Mouse (Mus musculus) CD4-positive helper T cell, adult 2 months (primary cell): ENCODE measurements around the gene Lmx1a.

Source experiments
- DNase-seq: peaks from one replicate; pipeline ENCODE4 v3.0.0-alpha.2; 2012; ENCODE audit warnings: low read depth, missing footprints, low spot score

Gene Lmx1a

GRCm38 (mm10) chr1:167781787-167782484, 92.9 kb downstream of the Lmx1a start:
- no peak for DNase-seq

DNA sequence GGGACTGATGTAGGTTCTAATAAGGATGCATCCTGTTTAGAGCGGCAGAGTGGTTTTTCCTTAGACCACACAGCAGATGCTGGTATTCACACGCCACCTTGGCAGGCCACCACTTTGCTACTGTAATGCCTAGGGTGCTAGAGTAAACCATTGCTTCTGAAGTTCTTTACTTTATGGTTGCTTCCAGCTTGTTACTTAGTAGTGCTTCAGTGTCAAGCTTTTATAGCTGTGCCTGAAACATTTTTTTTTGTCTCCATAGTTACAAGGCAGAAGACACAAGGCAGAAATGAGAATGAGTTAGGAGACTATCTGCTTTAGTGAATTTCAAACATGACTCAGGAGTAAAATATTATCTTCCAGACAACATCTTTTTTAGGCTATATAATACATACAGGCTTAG, 95.0 kb downstream of the Lmx1a start:
- DNase-seq, result no peak

GRCm38 (mm10) chr1:167788684-167789413, 99.8 kb downstream of the Lmx1a start:
- no peak for DNase-seq

GRCm38 (mm10) chr1:167789448-167789847, 100.4 kb downstream of the Lmx1a start:
- no peak for DNase-seq

DNA sequence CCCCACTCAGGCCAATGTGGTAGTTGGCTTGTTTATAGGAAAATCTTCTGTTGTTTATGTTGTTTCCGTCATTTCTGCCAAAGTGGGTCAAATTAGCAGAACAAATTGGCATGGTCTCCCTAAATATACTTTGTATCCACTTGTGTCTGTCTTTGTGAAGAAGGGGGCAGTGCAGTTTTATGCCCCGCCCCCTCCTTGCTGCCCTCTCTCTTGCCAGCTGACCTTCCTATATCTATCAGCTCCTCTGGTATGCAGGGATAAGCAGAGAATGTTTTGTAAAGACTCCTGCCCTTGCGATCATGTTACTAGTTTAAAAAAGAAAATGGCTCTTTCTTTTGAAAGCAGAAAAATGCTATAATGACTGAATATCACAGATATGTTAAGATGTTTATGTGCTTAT, 101.7 kb downstream of the Lmx1a start:
- DNase-seq, result no peak

DNA sequence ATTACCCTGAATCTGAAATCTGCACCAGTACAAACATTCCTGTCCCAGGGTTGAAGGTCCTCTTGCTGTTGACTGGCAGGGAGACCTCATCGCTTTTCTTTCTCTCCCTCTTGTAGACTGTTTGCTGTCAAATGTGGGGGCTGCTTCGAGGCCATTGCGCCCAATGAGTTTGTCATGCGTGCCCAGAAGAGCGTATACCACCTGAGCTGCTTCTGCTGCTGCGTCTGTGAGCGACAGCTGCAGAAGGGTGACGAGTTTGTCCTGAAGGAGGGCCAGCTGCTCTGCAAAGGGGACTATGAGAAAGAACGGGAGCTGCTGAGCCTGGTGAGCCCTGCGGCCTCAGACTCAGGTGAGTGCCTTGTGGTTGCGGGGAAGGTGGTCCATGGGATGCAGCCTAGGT, 102.2 kb downstream of the Lmx1a start:
- DNase-seq, result no peak

GRCm38 (mm10) chr1:167801923-167802322, 112.9 kb downstream of the Lmx1a start:
- no peak for DNase-seq

DNA sequence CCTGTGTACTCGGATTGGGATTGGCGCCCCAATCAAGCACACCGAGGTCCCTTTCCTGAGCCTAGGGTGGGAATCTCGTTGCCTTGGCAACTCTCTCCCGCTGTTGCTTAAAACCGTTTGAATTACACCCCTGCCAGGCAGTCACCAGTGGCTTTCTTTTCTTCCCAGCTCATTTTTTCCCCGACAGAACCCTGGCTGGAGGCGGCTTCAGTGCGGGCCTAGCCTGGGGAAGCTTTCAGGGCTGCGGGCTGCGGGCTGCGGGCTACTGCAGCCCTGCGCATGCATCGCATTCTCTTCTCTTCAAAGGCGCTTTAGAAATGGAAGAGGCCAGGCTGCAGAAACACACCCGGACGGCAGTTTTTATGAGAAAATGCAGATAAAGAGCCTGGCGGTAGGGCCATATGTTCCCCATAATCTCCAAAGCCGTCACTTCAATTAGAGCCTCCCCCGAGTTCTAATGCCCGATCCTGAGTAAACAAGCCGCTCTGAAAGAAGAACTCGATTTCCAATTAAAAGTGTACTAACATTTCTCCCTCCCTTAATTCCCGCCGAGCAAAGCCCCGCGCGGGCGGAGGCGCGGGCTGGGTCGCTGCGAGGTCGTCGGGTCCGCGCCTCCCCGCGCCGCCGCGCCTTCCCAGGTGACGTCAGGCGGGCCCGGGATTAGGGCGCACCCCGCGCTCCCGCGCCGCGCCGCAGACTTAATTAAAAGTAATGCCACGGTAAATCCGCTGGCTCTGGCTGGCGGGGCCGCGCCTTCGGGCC, 113.7 kb downstream of the Lmx1a start:
- no peak for DNase-seq

GRCm38 (mm10) chr1:167803351-167803981, 114.4 kb downstream of the Lmx1a start:
- no peak for DNase-seq

DNA sequence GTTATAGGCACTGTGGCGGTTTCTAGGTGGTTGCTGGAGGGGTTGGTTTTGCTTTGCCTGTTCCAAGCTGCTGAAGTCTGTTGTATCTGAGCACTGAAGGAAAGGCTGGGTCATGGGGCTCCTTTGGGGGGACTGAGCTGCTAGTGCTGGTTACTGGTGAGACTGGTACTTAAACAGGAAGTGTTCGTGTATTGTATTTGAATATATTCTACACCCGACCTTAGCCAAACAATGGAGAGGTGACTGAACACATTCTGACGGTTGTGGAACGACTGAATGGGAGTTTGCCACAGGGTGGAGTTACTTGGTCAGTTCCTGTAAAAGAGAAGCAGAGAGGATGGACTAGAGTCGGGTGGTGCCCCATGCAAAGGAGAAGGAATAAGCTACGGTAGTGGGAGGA, 115.8 kb downstream of the Lmx1a start:
- no peak for DNase-seq

DNA sequence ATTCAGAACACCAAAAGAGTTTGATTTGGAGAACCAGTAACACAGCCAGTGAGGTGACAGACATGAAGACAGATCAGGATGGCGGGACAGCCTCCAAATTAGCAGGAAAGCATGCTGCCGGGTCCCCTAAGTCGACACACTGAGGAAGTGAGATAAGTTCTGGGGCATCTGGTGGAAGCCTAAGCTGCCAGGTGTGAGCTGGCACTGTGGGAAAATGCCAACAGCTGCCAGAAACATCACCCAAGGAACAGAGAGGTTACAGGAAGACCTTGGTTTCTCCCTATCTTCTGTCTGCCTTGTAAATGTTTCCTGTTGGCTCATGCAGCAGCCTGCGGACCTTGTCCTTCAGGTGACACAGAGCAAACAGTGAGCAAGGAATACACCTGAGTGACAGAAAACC, 122.1 kb downstream of the Lmx1a start:
- DNase-seq, result no peak

GRCm38 (mm10) chr1:167815166-167815565, 126.1 kb downstream of the Lmx1a start:
- DNase-seq, result no peak

DNA sequence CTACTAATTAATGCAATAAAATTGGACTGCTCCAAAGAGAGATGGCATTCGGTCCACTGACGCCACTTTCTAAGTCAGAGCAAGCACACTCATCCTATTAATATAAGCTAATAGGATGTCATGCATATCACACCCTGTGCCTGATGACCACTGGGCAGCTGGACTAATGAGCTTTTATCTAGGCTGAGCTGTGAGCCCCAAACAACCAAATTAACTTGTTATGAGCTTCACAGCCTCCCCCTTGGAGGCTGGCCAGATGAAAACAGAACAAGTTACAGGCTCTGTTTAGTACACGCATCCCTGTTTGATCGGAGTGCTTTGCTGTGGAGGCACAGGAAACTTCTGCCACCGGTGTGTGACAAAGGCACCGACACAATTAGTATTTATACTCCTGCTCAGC, 128.0 kb downstream of the Lmx1a start:
- DNase-seq, result no peak

DNA sequence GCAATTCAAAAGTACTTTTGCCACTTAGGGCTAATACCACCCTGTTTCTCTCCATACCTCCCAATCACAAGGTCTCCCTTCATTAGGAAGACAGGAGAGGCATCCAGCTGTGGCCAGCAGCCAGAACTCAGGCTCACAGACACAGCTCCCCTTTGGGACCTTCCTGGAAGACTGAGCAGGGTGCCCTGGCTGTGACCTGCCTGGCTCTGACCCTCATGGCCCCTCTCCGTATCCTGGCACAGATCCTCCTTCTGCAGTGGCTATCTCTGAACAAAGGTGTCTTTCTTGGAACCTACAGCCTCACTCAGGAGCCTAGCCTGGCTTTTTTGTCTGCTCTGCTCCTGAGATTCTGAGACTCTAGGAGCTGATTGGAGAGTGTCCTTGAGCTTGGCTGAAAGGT, 128.6 kb downstream of the Lmx1a start:
- DNase-seq, result no peak

DNA sequence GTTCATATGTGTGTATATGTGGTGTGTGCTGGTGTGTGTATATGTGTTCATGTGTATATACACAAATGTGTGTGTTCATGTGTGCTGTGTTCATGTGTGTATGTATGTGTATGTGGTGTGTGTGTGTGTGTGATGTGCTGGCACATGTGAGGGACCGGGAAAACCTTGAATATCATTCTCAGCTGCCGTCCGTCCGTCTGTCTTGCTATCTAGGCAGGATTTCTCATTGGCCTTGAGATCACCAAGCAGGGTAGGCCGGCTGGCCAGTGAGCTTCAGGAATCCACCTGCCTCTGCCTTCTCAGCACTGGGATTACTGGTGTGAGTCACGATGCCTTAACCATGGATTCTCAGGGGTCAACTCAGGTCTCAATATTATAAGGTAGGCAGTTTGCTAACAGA, 131.0 kb downstream of the Lmx1a start:
- no peak for DNase-seq

- DNase-seq, result no peak
Measured at GRCm38 (mm10) chr1:167821125-167821524, 132.1 kb downstream of the Lmx1a start.

DNA sequence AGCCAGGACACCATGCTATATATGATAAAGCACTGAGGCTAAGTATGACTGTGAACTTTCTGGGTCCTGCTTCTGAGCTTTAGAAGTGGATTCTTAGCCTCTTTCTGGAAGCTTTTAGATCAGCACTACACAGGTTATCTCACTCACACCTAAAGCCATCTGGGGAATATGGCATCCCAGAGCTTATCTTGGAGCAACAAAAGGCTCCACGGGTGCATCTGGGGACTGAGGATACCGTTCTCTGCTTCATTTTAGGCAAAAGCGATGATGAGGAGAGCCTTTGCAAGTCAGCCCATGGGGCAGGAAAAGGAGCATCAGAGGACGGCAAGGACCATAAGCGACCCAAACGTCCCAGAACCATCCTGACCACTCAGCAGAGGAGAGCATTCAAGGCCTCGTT, 141.3 kb downstream of the Lmx1a start:
- no peak for DNase-seq

DNA sequence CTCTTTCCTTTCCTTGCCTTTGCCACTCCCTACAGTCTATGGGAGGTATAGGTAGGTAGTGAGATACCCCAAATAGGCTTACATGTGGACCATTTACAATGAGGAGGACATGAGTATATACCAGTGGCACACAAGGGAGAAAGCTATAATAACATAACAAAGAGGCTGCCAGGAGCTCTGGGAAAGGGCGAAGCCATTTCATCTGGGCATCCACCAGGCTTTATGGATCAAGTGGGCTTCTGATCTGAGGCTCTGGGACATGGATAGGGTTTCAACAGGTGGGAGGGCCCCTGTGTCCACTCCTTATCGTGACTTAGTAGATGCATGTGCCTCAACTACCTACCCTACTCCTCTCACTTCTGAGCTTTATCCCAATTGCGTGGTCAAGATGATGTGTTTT, 142.6 kb downstream of the Lmx1a start:
- DNase-seq, result no peak

DNA sequence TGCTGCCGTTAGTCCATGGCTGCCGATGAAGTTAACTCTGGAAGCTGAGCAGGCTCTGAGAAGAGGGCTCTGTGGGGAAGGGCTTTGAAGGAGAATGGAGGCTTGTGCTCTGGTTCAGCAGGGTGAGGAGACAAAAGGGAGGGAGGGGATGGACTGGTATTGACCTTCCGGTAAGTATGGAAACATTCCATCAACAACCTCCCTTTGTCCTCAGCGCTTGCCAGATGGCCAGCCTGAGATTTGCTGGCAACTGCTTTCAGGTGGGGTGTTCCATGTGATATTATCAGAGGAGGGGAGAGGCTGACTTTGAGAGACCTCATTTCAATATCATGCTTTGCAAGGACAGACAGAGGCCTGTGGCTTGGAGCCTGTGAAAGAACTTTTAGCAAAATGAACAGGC, 165.8 kb downstream of the Lmx1a start:
- no peak for DNase-seq

DNA sequence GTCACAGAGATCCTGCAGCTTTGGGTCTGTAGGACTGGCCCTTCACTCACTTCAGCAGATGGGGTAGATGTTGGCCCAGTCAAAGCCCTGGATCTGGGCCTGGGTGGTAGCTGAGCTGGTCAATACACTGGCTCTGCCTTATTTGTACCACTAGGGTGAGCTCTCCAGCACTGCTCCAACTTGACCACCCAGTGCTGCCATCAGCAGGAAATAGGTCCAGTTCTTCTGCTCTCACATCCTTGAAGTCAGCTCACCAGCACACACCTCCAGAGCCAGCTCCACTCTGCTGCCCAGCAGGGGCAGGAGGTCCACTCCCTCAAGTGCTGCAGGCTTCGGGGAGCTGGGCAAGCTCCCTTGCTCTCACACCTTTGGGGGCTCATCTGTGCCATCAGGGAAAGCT, 183.0 kb downstream of the Lmx1a start:
- no peak for DNase-seq

- no peak for DNase-seq
Measured at GRCm38 (mm10) chr1:167874099-167874498, 185.1 kb downstream of the Lmx1a start.

DNA sequence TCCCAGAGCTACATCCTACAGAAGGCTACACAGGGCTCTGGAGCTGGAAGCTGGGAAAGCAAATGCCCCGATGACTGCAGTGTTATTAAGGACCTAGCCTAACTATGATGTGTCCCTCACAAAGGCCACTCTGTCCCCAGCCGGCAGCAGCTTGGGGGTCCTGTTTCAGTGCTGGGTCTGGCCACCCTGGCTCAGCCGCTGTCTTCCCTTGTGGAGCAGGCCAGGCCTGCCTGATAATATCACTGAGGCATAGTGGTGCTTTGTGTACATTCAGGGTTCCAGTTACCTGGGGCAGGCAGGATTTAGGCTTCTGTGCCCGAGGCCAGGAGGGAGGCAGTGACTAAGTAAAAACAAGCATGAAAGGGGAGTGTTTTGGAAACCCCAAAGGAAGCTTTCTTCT, 188.9 kb downstream of the Lmx1a start:
- no peak for DNase-seq
